Mouse (Mus musculus): ENCODE results near the gene Tmem45a2. TPM values are rescaled to one million over a fixed set of nuclear protein-coding genes. Genes with fewer than 3 reads are reported as not detected.
"Not testable (repeated sequence)": the region's sequence is repeated elsewhere in the genome, so short reads cannot be mapped to it uniquely, and the experiment has no call there.

Tmem45a2 gene
- polyA plus RNA-seq (2017; shearing (Covaris generic)) = not detected

- ATAC-seq = no peak
These were observed at the start of gene Tmem45a2 for GRCm38 (mm10) chr16:57071132-57071639. Gene Tmem45a2, minus strand, starts transcription at chr16:57071372.

DNA sequence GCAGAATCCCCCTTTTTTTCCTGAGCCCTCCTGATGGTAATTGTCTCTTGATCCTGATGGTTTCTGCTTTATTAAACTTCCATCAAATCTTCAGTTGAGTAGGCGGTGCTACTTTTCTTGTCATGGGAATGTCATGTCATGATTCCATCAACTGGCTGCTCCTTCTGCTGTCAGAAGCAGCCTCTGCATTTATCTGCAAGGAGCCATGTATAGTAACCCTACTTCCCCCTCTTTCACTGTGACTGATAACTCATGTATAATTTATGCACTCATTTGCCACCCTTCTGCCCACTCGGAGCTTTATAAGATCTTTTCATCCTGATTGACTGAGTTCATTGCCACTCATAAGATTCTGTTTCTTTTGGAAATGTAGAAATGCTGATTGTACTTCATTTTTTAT lies 46.4 kb upstream of the Tmem45a2 start:
- no peak for ATAC-seq

- peak; percentile 60 for ATAC-seq
These were observed 44.9 kb upstream of the Tmem45a2 start for GRCm38 (mm10) chr16:57116066-57116465.

GRCm38 (mm10) chr16:57106185-57106960 lies 35.2 kb upstream of the Tmem45a2 start:
- no peak for ATAC-seq

DNA sequence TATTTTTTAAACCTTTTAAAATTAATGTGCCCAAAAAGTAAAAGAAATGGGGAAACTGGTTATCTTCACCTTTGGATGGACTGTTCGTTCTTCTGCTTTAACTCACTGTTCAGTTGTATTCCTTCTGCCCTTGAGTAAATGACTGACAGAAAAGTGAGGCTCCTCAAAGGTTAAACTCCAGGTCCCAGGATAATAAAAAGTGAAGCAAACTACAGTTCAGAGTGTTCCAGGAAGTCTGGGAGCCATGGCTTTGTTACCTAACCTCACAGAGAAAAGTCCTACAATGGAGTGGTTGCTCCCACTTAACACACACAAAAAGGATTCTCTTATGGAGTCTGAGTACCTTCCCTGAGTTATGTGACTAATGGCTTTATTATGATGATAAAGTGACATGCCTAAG lies 30.0 kb upstream of the Tmem45a2 start:
- ATAC-seq = no peak

GRCm38 (mm10) chr16:57099572-57100237 lies 28.5 kb upstream of the Tmem45a2 start:
- no peak for ATAC-seq

DNA sequence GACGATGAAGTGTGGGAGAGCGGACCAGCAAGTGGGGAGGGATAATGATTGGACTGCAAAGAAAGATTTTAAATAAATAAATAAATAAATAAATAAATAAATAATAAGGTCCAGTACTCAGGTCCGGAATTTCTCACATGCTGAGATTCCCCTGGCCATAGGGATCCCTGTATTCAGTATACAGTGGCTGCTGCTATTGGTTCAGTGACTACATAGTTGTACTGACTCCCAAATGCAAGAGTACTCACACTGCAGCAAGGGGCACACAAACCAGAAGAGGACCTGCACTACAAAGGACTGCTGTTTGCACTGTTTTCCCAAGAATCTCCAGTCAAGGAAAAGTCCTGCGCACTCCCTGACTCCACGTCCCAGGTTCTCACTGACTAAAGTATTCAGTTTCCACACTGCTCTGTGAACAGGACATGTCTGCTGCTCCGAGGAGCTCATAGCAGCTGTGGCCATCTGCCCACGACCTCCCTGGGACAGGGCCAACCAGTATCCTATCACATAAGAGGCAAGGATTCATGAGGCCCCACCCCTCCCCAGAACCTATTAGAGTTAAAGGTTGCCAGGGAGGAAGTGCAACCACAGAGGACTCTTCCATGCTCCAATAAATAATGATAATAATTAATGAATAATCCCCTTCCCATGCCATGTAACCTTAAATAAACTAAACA lies 27.4 kb upstream of the Tmem45a2 start:
- no peak for ATAC-seq

- ATAC-seq = no peak
These were observed 21.9 kb upstream of the Tmem45a2 start for GRCm38 (mm10) chr16:57092911-57093605.

DNA sequence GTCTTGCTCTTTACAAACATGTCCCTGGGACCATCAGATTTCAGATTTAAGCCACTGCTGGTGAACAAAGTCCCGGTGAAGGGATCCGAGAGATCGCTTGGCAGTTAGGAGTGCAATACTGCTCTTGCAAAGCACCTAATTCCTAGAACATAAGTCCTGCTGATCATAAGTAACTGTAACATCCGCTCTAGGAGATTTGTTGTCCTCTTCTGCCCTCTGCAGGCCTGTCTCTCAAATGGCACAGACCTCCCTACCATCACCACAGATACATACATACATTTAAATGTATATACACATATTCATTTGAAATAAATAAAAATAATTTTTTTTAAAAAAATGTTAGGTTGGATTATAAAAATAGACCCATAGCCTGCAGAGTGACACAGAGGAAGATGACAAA lies 21.3 kb upstream of the Tmem45a2 start:
- ATAC-seq = peak; percentile 100

- no peak for ATAC-seq
These were observed 8.4 kb upstream of the Tmem45a2 start for GRCm38 (mm10) chr16:57079577-57079976.

DNA sequence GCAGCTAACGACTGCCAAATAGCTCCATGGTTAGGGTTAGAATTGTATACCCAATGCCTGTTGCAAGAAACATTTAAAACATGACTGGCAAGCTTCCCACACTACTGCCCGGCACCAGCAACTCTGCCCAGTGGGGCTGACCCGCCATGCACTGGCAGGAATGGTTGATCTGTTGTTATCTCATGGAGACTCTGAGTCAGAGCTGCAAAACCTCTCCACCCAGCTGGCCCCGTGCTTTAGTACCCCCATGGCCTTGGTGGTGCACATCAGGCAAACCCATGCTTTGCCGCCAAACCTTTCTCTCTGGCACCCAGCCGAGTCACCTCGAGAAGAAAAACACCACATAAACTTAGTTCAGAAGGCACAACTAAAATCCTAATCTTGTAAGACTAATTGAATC lies 4.8 kb upstream of the Tmem45a2 start:
- ATAC-seq = no peak

DNA sequence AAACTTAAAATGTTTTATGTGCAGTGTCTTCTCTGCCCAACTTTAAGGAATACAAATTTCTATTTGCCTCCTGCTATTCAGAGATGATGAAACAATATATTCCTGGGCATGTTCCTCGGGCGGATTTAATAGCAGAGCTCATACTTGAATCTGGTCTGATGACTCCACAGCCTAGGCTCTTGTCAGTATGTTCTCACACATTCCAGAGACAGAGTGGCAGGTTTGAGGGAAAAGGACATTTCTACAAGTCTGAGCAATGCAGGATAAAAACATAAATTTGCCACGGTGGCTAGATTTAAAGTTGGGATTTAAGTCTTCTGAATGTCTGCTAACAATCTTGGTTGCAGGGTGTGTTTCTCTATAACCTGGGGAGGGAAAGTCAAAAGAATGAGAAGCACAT lies 9.1 kb downstream of the Tmem45a2 start:
- ATAC-seq = no peak

GRCm38 (mm10) chr16:57056995-57057394 lies 14.2 kb downstream of the Tmem45a2 start:
- no peak for ATAC-seq

DNA sequence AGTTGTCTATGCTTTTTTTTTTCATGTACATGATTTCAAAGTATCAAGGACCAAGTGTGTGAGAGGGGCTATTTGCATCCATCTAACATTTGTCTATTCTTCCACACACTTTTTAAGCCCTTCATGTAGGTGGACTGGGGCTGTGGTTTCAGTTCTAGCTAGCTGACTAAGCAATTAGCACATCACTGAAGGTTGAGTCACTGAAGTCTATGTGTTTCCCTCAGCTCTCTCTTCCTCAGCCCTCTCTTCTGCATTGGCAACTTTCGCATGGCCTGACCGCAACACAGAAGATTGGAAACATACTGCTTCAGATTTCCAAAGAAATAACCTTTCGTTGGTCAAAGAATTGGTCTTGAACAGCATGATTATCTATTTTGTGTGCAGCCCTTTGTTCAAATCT lies 21.2 kb downstream of the Tmem45a2 start:
- ATAC-seq = no peak

DNA sequence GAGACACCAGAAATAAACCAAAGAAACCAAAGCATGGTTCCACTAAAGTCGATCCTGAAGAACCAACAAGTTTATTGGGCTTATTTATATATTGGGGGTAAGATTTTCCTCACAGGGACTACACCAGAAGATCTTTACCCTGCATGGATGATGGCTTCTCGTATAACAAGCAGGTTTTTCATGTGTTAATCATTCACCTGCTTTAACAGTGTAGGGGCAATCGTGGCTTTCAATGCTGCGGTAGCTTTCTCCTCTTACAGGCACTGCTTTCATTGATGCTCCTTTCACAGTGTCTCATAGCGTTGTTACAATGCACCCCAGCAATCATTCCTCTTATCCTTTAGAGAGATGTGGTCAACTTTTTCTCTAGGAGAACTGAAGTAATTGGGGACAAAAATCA lies 32.6 kb downstream of the Tmem45a2 start:
- no peak for ATAC-seq

DNA sequence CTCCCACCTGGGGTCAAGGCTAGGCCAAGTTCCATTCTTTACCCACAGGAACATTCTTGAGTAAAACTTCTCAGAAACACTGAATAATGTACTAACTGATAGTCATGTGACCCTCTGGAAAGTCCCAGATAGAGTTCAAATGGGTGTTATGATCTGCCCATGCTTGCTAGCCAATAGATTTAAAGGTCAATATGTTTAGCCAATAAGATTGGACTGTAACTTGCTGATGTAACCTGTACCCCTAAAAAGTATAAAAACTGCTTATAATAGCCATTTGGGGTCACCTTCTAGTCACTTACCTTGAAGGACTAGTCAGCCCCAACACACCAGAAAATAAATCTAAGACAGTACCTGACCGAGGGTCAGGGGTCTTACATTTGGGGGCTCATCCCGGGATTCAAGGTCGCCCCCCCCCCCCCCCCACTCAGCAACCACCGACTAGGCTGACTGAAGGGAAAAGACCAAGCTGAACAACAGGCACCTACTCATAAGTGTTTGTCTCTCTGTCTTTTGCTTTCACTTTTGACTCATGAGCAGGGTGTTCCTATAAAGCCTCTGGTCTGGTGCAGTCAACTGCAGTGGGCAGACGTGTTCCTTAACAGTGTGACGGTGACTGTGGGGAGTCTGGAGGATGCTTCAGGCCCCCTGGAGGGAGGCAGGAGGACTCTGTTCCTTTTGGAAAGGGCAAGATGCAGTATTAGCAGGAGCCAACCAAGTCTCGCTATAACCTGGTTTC lies 40.9 kb downstream of the Tmem45a2 start:
- ATAC-seq = peak; percentile 89

- not testable (repeated sequence) for ATAC-seq
These were observed 72.9 kb downstream of the Tmem45a2 start for GRCm38 (mm10) chr16:56998283-56998682.

Other genes starting within 250 kb of the Tmem45a2 start
- gene Tmem45a, start 185.2 kb downstream of the Tmem45a2 start, polyA plus RNA-seq (2017; shearing (Covaris generic)) = 1 to 10 TPM in 1 of 2 experiments, not detected in 1; 1.3 TPM
- gene Lnp1, start 143.3 kb downstream of the Tmem45a2 start, polyA plus RNA-seq (2017; shearing (Covaris generic)) = not detected
- 10 to 100 TPM in 1 of 2 experiments, 1 to 10 TPM in 1; 8.8 to 12.1 TPM for gene Tomm70a, start 50.3 kb upstream of the Tmem45a2 start, polyA plus RNA-seq (2017; shearing (Covaris generic))
- gene Nit2, start 96.0 kb upstream of the Tmem45a2 start, polyA plus RNA-seq (2017; shearing (Covaris generic)) = 10 to 100 TPM; 41.0 to 42.3 TPM
- 10 to 100 TPM; 26.1 to 26.7 TPM for gene Tbc1d23, start 160.1 kb upstream of the Tmem45a2 start, polyA plus RNA-seq (2017; shearing (Covaris generic))
- not detected for gene Tmem30c, start 221.5 kb upstream of the Tmem45a2 start, polyA plus RNA-seq (2017; shearing (Covaris generic))

Data from CD4-positive, CD25-positive, alpha-beta regulatory T cell, adult 4 months (primary cell).